Mouse (Mus musculus): Measurements from ENCODE around the gene Bbip1.

GRCm38 (mm10) chr19:53887822-53888221 lies 56.6 kb downstream of the Bbip1 start:
- TF ChIP-seq GATA1 (IDR thresholded peaks at IDR 0.05; ENCODE audit: borderline replicate concordance, low read length) = no peak
- TF ChIP-seq FLI1 (IDR thresholded peaks at IDR 0.05; ENCODE audit: low read length) = no peak
